Comparison of ENCODE assay signal across 24 mouse cellular contexts in genomic region chr11:115341246-115341645, GRCm38 (mm10). TPM values are rescaled to one million over a fixed set of nuclear protein-coding genes. Genes with fewer than 3 reads are reported as not detected.
DNase-seq lines count a peak whose midpoint lies in the region; ATAC-seq and TF ChIP-seq lines count a peak whose summit lies in the region.
"Had no signal": no experiment of that assay in that cellular context is flagged by ENCODE, and none has a peak within 500 bp of the region (broad histone marks: within the 10 kb centered on the region; RNA-seq: fewer than 3 reads in every experiment).

No protein-coding gene starts in this region.

- no peaks in the 10 kb centered on the region for H3K36me3 ChIP-seq in testis, adult 2 months (ENCODE audit: control insufficient read depth, insufficient read depth, low read length)
- no peaks in the 10 kb centered on the region for H3K36me3 ChIP-seq in forebrain, embryonic 15.5 days
- H3K36me3 ChIP-seq: G1E had no signal

- no peaks in the 10 kb centered on the region for H3K27me3 ChIP-seq in testis, adult 2 months (ENCODE audit: control insufficient read depth, insufficient read depth, low read length)
- H3K27me3 ChIP-seq in forebrain, embryonic 15.5 days = no peaks in the 10 kb centered on the region; the same call in 1 of the 2 replicates

- no peak overlapping the region for H3K27ac ChIP-seq in testis, adult 2 months (ENCODE audit: control insufficient read depth, insufficient read depth, low read depth, low read length)
- no peak overlapping the region for H3K27ac ChIP-seq in forebrain, embryonic 15.5 days (replicated peaks)

- TF ChIP-seq CTCF in testis, adult 2 months (IDR thresholded peaks at IDR 0.05; ENCODE audit: control insufficient read depth, insufficient read depth, insufficient replicate concordance, low read depth, low read length) = no peak

- no peak overlapping the region for H3K4me2 ChIP-seq in forebrain, embryonic 15.5 days (replicated peaks)

- TF ChIP-seq POLR2A in testis, adult 2 months (IDR thresholded peaks at IDR 0.05; ENCODE audit: control insufficient read depth, low read depth, low read length) = no peak

- ATAC-seq in cerebellum, adult (ENCODE audit: insufficient number of reproducible peaks, low FRiP score, low TSS enrichment) = no peak
- ATAC-seq in forebrain, embryonic 15.5 days (replicated peaks) = no peak
- ATAC-seq: activated CD4-positive, CD25-positive, alpha-beta regulatory T cell, adult 4 months; CD4-positive, CD25-positive, alpha-beta regulatory T cell, adult 4 months; Patski had no signal

- 69% methylated on average over 2 of the region's 2 CpGs for WGBS in forebrain, embryonic 15.5 days

- no peak overlapping the region for H3K9ac ChIP-seq in forebrain, embryonic 15.5 days (replicated peaks)

- peak; percentile 69 to 75 for DNase-seq in cerebellum, postnatal 10 days
- no peak for DNase-seq in cerebellum, adult 8-10 months
- DNase-seq in cerebellum, postnatal 14 days = peak; percentile 50 to 65
- DNase-seq in testis, postnatal 14 days (ENCODE audit: low spot score) = no peak
- DNase-seq in brain, adult 2 months (ENCODE audit: low read depth, low spot score) = peak; percentile 34
- DNase-seq: adrenal gland, adult 2 months; adrenal gland, adult 8-10 months; adrenal gland, postnatal 10 days; adrenal gland, postnatal 14 days; adrenal gland, postnatal 25 days; adrenal gland, postnatal 36 days; B cell, adult 2 months; cerebellum, adult 11 months; cerebellum, adult 11-12 months; cerebellum, adult 18-20 months; cerebellum, adult 2 months had no signal

- H3K4me3 ChIP-seq in testis, adult 2 months (ENCODE audit: control insufficient read depth, low read depth, low read length) = peak overlapping the region; percentile 67
- no peak overlapping the region for H3K4me3 ChIP-seq in forebrain, embryonic 15.5 days

- peaks cover 4% of the 10 kb centered on the region for H3K4me1 ChIP-seq in testis, adult 2 months (ENCODE audit: control insufficient read depth, insufficient read depth, low read length)
- H3K4me1 ChIP-seq in forebrain, embryonic 15.5 days = no peaks in the 10 kb centered on the region

- no peaks in the 10 kb centered on the region for H3K9me3 ChIP-seq in forebrain, embryonic 15.5 days
- H3K9me3 ChIP-seq: G1E had no signal

RNA-seq across cellular contexts. Expression of gene Otop3, which starts 6.7 kb away (rescaled TPM):
- polyA plus RNA-seq in testis, adult 2 months (2012; rRNA removed) = 0.17 and 0.40 TPM in 2 replicates
- polyA plus RNA-seq in forebrain, embryonic 15.5 days (2015; fragmentation: Nextera tagmentation; extraction: Ambion mirVana) = 0.10 and 0.25 TPM in 2 replicates
- polyA plus RNA-seq: C2C12; CD4-positive, CD25-positive, alpha-beta regulatory T cell, adult 4 months; G1E; Patski had no signal

RNA-seq across cellular contexts. Expression of gene Ush1g, which starts 19.4 kb away (rescaled TPM):
- polyA plus RNA-seq in testis, adult 2 months (2012; rRNA removed) = 3.7 and 4.1 TPM in 2 replicates
- 0.05 TPM in 1 of 2 replicates, not detected in the other for polyA plus RNA-seq in forebrain, embryonic 15.5 days (2015; fragmentation: Nextera tagmentation; extraction: Ambion mirVana)
- polyA plus RNA-seq: activated CD4-positive, CD25-positive, alpha-beta regulatory T cell, adult 4 months; CD4-positive, CD25-positive, alpha-beta regulatory T cell, adult 4 months; G1E had no signal

RNA-seq across cellular contexts. Expression of gene Hid1, which starts 26.3 kb away (rescaled TPM):
- 1.2 and 1.7 TPM in 2 replicates for polyA plus RNA-seq in testis, adult 2 months (2012; rRNA removed)
- polyA plus RNA-seq in forebrain, embryonic 15.5 days (2015; fragmentation: Nextera tagmentation; extraction: Ambion mirVana) = 48.9 and 50.3 TPM in 2 replicates

RNA-seq across cellular contexts. Expression of gene Otop2, which starts 34.3 kb away (rescaled TPM):
- 8.5 and 8.9 TPM in 2 replicates for polyA plus RNA-seq in testis, adult 2 months (2012; rRNA removed)
- 0.08 TPM in 1 of 2 replicates, not detected in the other for polyA plus RNA-seq in forebrain, embryonic 15.5 days (2015; fragmentation: Nextera tagmentation; extraction: Ambion mirVana)
- polyA plus RNA-seq: activated CD4-positive, CD25-positive, alpha-beta regulatory T cell, adult 4 months; adrenal gland, adult 2 months; C2C12; CD4-positive, CD25-positive, alpha-beta regulatory T cell, adult 4 months; G1E; Patski had no signal

RNA-seq across cellular contexts. Expression of gene Cdr2l, which starts 40.5 kb away (rescaled TPM):
- 5.2 TPM in 2 replicates for polyA plus RNA-seq in testis, adult 2 months (2012; rRNA removed)
- polyA plus RNA-seq in forebrain, embryonic 15.5 days (2015; fragmentation: Nextera tagmentation; extraction: Ambion mirVana) = 20.9 and 21.2 TPM in 2 replicates
- polyA plus RNA-seq: CD4-positive, CD25-positive, alpha-beta regulatory T cell, adult 4 months; G1E had no signal

Comparison
In these comparisons a context has a peak if more than half of its experiments do, and no peak if none do; other contexts are left out.
1. DNase-seq: peak in cerebellum, postnatal 10 days (2 of 2), cerebellum, postnatal 14 days (2 of 2) and brain, adult 2 months (single experiment); none in cerebellum, adult 8-10 months (single experiment) and testis, postnatal 14 days (single experiment).
2. RNA of gene Hid1, which starts 26.3 kb away (polyA plus RNA-seq): 48.9 to 50.3 TPM in forebrain, embryonic 15.5 days; 1.2 to 1.7 TPM in testis, adult 2 months; every median in the first group is over 10 times any median in the second.